Mouse (Mus musculus): ENCODE measurements around the gene Heca. TPM values are rescaled to one million over a fixed set of nuclear protein-coding genes. Genes with fewer than 3 reads are reported as not detected.

Heca gene
- polyA plus RNA-seq, 1 experiment from 2014 or later, result 3.2 TPM

Other genes starting within 250 kb of the Heca start
- gene Cited2, start 224.8 kb downstream of the Heca start, polyA plus RNA-seq (2016; fragmentation: Nextera tagmentation; extraction: Ambion mirVana), result 32.5 and 32.8 TPM in 2 replicates
- gene Txlnb, start 151.8 kb downstream of the Heca start, polyA plus RNA-seq (2016; fragmentation: Nextera tagmentation; extraction: Ambion mirVana), result 1.1 and 1.3 TPM in 2 replicates
- gene Abracl, start 75.2 kb upstream of the Heca start, polyA plus RNA-seq (2016; fragmentation: Nextera tagmentation; extraction: Ambion mirVana), result 145 and 147 TPM in 2 replicates
- gene Reps1, start 107.8 kb upstream of the Heca start, polyA plus RNA-seq (2016; fragmentation: Nextera tagmentation; extraction: Ambion mirVana), result 13.1 and 13.5 TPM in 2 replicates